Mouse (Mus musculus): ENCODE data around the gene Gm29609. TPM values are rescaled to one million over a fixed set of nuclear protein-coding genes. Genes with fewer than 3 reads are reported as not detected.

Gene Gm29609
- total RNA-seq, 2 experiments from 2014 or later, result 0.28 to 0.50 TPM

GRCm38 (mm10) chr5:31198616-31199320 lies 19.1 kb upstream of the Gm29609 start:
- no peak for DNase-seq (ENCODE audit: low spot score)

- DNase-seq (ENCODE audit: low spot score), result no peak
Measured at GRCm38 (mm10) chr5:31198170-31198569, 18.5 kb upstream of the Gm29609 start.

DNA sequence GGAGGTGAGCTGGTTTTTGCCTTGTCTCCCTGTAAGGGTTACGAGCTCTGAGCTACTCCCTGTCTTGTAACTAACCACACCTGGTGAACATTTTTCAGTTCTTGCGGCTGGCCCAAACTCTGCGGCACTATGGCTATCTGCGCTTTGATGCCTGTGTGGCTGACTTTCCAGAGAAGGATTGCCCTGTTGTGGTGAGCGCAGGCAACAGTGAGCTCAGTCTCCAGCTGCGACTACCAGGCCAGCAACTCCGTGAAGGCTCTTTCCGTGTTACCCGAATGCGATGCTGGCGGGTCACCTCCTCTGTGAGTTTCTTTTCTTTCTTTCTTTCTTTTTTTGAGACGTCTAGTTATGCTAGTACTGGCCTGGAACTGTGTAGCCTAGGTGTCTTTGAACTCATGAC lies 17.4 kb upstream of the Gm29609 start:
- no peak for DNase-seq (ENCODE audit: low spot score)

GRCm38 (mm10) chr5:31196207-31196606 lies 16.5 kb upstream of the Gm29609 start:
- no peak for DNase-seq (ENCODE audit: low spot score)

DNA sequence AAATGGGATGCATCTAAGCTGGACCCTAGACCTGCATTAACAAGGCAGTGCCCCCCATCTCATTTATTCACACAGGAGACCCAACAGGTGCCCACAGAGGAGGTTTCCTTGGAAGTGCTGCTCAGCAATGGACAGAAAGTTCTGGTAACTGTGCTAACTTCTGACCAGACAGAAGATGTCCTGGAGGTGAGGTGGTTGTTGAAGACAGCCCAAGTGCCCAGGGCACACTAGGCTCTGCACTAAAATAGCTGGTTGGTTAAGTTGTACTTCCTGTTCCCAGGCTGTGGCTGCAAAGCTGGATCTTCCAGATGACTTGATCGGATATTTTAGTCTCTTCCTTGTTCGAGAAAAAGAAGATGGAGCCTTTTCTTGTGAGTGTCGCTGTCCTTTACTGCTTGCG lies 16.0 kb upstream of the Gm29609 start:
- DNase-seq (ENCODE audit: low spot score), result no peak

DNA sequence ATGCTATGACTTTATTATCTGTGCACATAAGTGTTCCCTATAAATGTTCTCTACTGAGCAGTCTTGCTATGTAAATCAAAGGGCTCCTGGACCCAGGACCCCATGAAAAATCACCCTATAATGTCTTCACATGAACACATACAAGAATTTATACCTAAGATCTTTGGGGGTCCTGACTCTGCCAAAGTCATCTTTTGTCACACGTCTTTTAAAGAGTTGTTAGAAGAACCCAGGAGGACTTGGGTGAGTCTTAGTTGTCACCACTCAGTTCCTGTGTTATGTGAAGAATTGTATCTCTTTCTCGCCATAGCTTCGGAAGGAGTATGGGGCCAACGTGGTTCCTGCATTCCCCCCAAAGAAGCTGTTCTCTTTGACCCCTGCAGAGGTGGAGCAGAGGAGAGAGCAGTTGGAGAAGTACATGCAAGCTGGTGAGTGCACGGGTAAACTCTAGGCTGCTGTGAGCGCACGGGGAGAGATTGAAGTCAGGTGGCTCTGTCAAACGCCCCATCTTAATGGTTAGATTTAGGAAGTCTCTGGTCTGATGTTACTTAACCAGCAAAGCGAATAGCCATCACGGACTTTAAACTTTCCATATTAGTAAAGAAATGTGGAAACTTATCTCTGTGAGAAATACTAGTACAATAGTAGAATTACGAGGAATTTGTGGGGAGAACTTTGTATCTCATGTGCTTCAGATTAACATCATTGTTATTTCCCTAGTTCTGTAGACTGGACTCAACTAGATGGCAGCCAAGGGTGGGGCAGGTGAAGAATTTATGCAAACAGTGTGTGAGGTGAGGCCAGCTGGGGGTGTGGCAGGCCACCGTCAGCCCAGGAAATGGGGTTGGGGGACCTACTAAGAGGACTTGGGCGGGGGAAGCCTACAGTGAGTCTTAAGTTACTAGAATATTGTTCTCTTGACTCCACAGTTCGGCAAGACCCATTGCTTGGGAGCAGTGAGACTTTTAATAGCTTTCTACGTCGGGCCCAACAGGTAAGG lies 15.1 kb upstream of the Gm29609 start:
- no peak for DNase-seq (ENCODE audit: low spot score)

- DNase-seq (ENCODE audit: low spot score), result no peak
Measured at GRCm38 (mm10) chr5:31193631-31194281, 14.0 kb upstream of the Gm29609 start.

- DNase-seq (ENCODE audit: low spot score), result peak; percentile 99
Measured at GRCm38 (mm10) chr5:31192939-31193630, 13.4 kb upstream of the Gm29609 start, which contains the start of the genes Snx17 and Eif2b4. Snx17 (plus strand) TSS chr5:31193227. Eif2b4 (minus strand) TSS chr5:31193430.

GRCm38 (mm10) chr5:31192045-31192938 lies 12.6 kb upstream of the Gm29609 start:
- no peak for DNase-seq (ENCODE audit: low spot score)

DNA sequence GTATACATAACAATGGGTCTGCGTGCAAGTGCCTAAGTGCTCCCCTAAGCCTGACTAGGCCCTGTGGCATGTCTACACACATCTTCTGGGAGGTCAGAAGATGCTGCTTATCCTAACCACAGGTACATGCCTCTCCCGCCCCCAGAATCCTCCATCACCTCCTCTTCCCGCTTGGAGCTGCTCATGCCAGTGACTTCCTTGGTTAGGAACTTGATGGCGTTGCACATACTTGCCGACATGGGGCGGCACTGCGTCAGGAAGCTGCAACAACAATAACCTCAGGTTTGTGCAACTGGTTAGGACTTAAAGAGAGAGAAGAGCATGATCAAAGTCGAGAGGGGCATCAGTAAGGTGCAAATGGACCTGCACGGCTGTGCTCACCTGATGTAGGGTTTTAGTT lies 10.5 kb upstream of the Gm29609 start:
- no peak for DNase-seq (ENCODE audit: low spot score)

DNA sequence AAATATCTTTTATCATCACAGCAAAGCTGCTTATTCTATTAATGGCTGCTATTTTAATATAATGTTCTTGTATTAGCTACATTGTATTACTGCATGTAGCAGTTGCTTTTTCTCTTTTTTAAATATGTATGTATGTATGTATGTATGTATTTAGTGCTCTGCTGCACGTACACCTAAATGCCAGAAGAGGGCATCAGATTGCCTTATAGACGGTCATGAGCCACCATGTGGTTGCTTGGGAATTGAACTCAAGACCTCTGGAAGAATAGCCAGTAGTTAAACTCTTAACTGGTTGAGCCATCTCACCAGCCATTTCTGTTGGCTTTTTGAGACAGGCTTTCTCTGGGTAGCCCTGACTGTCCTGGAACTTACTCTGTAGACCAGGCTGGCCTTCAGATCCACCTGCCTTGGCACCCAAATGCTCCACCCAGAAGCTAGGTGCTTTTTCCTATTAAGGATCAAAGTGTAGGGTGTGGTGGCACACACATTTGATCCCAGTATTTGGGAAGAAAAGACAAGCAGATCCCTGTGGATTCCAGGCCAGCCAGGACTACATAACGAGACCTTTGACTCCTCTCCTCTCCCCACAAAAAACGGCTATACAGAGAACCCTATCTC lies 8.6 kb upstream of the Gm29609 start:
- no peak for DNase-seq (ENCODE audit: low spot score)

DNA sequence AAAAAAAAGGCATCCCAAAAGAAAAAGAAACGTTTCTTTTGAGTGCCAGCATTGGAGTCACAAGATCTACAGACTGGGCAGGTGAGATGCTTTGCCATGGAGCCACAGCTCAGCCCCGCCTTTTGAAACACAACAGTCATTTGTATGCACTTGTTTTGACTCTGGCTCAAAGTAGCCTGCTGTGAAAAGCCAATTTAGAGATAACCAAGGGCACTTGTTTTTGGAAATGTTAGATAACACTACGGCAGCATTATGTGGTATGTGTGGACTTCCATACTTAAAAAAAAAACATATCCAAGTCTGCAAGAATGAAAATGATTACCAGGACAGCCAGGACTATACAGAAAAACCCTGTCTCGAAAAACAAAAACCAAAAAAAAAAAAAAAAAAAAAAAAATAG lies 4.0 kb upstream of the Gm29609 start:
- no peak for DNase-seq (ENCODE audit: low spot score)

- DNase-seq (ENCODE audit: low spot score), result no peak
Measured at GRCm38 (mm10) chr5:31181183-31181770, 1.6 kb upstream of the Gm29609 start.

- DNase-seq (ENCODE audit: low spot score), result no peak
Measured at GRCm38 (mm10) chr5:31179301-31179765, 378 bp downstream of the Gm29609 start.

DNA sequence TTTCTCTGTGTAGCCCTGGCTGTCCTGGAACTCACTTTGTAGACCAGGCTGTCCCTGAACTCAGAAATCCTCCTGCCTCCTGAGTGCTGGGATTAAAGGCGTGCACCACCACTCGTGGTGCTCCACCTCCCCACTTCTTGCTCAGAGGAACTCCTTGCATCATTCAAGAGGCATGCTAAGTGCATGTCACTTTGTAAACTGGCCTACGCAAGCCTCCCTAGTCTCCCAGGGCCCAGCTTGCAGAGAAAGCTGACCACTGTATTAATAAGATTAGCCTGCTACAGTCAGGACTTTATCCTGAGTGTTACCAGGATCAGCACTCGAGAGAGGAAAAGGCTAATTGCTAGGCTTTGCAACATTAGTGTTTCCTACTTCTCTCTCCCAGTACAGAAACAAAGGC lies 11.1 kb downstream of the Gm29609 start:
- DNase-seq (ENCODE audit: low spot score), result no peak

- DNase-seq (ENCODE audit: low spot score), result no peak
Measured at GRCm38 (mm10) chr5:31164878-31165277, 14.8 kb downstream of the Gm29609 start.

- DNase-seq (ENCODE audit: low spot score), result no peak
Measured at GRCm38 (mm10) chr5:31162462-31162861, 17.2 kb downstream of the Gm29609 start.

DNA sequence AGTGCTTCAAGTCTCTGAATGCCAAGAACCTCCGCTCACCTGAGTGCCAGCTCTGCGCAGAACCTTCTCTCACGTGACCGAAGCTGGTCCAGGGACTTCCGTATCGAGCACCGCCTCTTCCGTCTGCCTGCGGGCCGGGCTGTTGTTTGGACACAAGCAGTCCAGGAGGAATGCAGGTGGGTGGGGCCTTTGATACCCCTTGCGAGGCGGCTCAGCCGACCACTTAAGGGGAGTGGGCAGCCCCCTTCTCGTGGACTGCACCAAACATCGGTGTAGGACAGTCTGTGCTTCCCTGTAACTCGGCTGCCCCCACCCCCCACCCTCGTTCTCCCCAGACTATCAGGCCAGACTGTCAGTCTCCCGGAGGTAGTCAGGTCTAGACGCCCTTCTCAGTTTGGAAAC lies 25.6 kb downstream of the Gm29609 start, which contains the start of gene Mpv17:
Gene Mpv17 (minus strand): TSS at position 100 of the 402 bp plus-strand sequence.
- peak; percentile 84 for DNase-seq (ENCODE audit: low spot score)

DNA sequence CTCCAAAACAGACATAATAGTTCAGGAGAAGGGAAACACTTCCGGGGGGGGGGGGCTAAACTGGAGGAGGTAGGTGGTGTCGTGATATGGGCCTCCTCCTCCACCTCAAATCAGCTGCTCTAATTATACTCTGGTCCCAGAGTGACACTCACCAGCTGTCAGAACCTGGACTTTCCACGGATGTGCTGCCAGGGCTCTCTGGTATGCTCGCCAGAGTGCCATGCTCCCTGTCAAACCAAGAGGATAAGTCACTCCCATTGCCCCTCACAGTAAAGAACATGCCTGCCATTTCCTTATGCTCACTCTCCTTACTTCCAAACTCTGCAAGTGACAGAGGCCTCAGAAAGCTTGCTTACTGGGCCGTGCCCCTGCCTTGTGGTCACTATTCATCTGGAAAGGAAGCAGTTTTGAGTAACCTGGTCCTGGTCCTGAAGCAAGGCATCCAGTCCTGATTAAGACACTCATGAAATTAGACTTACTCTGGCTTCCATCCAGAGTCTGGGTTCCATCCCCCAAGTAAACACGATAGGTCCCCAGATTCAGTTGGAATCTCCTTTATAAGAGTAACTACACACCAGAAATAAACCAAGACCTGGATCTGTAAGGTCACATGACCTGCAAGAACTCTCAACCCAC lies 26.1 kb downstream of the Gm29609 start:
- peak; percentile 59 for DNase-seq (ENCODE audit: low spot score)
